Mouse (Mus musculus): Measurements from ENCODE around the gene 3100002H09Rik.

DNA sequence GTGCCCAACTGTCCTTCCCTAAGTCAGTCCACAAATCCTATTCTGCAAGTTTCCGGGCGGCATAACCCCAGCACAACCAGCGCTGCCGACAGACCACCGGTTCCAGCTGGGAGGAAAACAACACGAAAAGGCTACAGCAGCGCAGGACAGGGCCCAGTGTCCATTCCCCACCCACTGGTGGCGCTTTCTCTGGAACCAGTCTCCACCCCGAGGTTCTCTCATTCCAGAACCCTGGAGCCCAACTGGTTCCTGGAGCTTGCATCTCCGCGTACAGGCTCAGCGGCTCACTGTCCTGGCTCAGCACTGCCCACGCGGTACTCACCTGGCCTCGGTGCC lies 45.9 kb upstream of the 3100002H09Rik start, which contains the start of gene Pou3f1:
- TF ChIP-seq CTCF (IDR thresholded peaks at IDR 0.05; ENCODE audit: extremely low read depth, insufficient read depth, insufficient read length, insufficient replicate concordance): no peak
- TF ChIP-seq POLR2A (IDR thresholded peaks at IDR 0.05; ENCODE audit: low read depth, low read length): no peak
